ENCODE assay signal across 8 mouse cellular contexts in the genomic region with DNA sequence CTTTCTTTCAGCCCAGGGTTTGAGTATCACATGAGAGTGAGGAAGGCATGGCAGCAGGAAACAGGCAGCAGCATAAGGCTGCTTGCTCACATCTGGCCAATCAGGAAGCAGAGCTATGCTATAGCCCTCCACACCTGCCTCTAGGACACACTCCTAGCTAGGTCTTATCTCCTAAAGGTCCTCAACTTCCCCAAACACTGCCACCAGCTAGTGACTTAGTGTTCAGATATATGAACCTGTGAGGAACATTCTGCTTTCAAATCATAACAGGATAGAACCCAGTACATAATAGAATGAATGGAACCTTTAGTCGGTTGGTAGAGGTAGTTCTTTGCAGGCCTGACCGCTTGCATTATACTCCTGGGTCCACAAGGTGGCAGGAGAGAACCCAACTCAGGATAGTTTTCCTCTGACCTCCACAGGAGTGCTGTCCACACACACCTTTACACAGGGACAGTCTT. TPM values are rescaled to one million over a fixed set of nuclear protein-coding genes. Genes with fewer than 3 reads are reported as not detected.
DNase-seq lines count a peak whose midpoint lies in the region; ATAC-seq and TF ChIP-seq lines count a peak whose summit lies in the region.

No protein-coding gene starts in this region.

- H3K4me1 ChIP-seq in limb, embryonic 11.5 days (ENCODE audit: control insufficient read depth, insufficient read depth, low read length): no peaks in the 10 kb centered on the region
- H3K4me1 ChIP-seq in midbrain, postnatal 0 days (ENCODE audit: insufficient read depth, low read length): no peaks in the 10 kb centered on the region
- peaks cover 5% of the 10 kb centered on the region; the same call in 1 of the 2 replicates for H3K4me1 ChIP-seq in thymus, adult 2 months (replicated peaks; ENCODE audit: control insufficient read depth, insufficient read depth, low read length)

- no peak overlapping the region for H3K4me2 ChIP-seq in limb, embryonic 11.5 days (ENCODE audit: low read depth, severe bottlenecking)
- no peak overlapping the region for H3K4me2 ChIP-seq in midbrain, postnatal 0 days (ENCODE audit: low read depth, low read length, poor library complexity, severe bottlenecking)

- DNase-seq in A20 (ENCODE audit: low read depth, low spot score) (peak; percentile 77), MN1 (ENCODE audit: low spot score) (peak; percentile 82)
- DNase-seq in cerebellum, adult 9-11 months: peak; percentile 70
- DNase-seq in gastrocnemius, postnatal 25 days: peak; percentile 25
- DNase-seq in kidney, adult 18-20 months: peak; percentile 65
- DNase-seq in limb, embryonic 11.5 days (ENCODE audit: low spot score): peak; percentile 54
- DNase-seq in midbrain, postnatal 0 days (ENCODE audit: low spot score): peak; percentile 57
- DNase-seq in thymus, adult 2 months: peak; percentile 75

- peak; percentile 81 for TF ChIP-seq CTCF in midbrain, postnatal 0 days (IDR thresholded peaks at IDR 0.05)
- TF ChIP-seq CTCF in thymus, adult 2 months (IDR thresholded peaks at IDR 0.05; ENCODE audit: borderline replicate concordance, control insufficient read depth, extremely low read depth, insufficient read depth, low read length, poor library complexity): no peak

- no peak overlapping the region for H3K4me3 ChIP-seq in limb, embryonic 11.5 days (ENCODE audit: low read depth, low read length)
- H3K4me3 ChIP-seq in midbrain, postnatal 0 days (ENCODE audit: low read depth, low read length): no peak overlapping the region
- H3K4me3 ChIP-seq in thymus, adult 2 months (ENCODE audit: control insufficient read depth, insufficient read depth, low read length): no peak overlapping the region

- no peak overlapping the region for H3K9ac ChIP-seq in limb, embryonic 11.5 days (ENCODE audit: low read length)
- no peak overlapping the region for H3K9ac ChIP-seq in midbrain, postnatal 0 days (replicated peaks; ENCODE audit: low read length, poor library complexity, severe bottlenecking)

- H3K36me3 ChIP-seq in limb, embryonic 11.5 days (ENCODE audit: control insufficient read depth, insufficient read depth, low read length): no peaks in the 10 kb centered on the region
- H3K36me3 ChIP-seq in midbrain, postnatal 0 days (ENCODE audit: insufficient read depth, low read length): no peaks in the 10 kb centered on the region
- H3K36me3 ChIP-seq in thymus, adult 2 months (ENCODE audit: control insufficient read depth, insufficient read depth, low read length): no peaks in the 10 kb centered on the region

- no peak for TF ChIP-seq POLR2A in thymus, adult 2 months (IDR thresholded peaks at IDR 0.05; ENCODE audit: control insufficient read depth, extremely low read depth, insufficient read depth, low read length, poor library complexity)

- H3K9me3 ChIP-seq in limb, embryonic 11.5 days (ENCODE audit: control insufficient read depth, low read length): no peaks in the 10 kb centered on the region
- H3K9me3 ChIP-seq in midbrain, postnatal 0 days (ENCODE audit: low read length): no peaks in the 10 kb centered on the region

- no peaks in the 10 kb centered on the region for H3K27me3 ChIP-seq in limb, embryonic 11.5 days (ENCODE audit: control insufficient read depth, insufficient read depth, low read length)
- H3K27me3 ChIP-seq in midbrain, postnatal 0 days (ENCODE audit: insufficient read depth, low read length): no peaks in the 10 kb centered on the region
- H3K27me3 ChIP-seq in thymus, adult 2 months (ENCODE audit: control insufficient read depth, insufficient read depth, low read length): no peaks in the 10 kb centered on the region

- H3K27ac ChIP-seq in limb, embryonic 11.5 days (replicated peaks; ENCODE audit: low read depth, low read length): no peak overlapping the region
- H3K27ac ChIP-seq in midbrain, postnatal 0 days (ENCODE audit: low read depth, low read length): no peak overlapping the region
- H3K27ac ChIP-seq in thymus, adult 2 months (ENCODE audit: control insufficient read depth, insufficient read depth, low read length): no peak overlapping the region

- WGBS in limb, embryonic 11.5 days: 10% methylated on average over 2 of the region's 2 CpGs
- WGBS in midbrain, postnatal 0 days: 8% methylated on average over 2 of the region's 2 CpGs
- 5% methylated on average over 2 of the region's 2 CpGs for WGBS in thymus, adult 2 months

- no peak for ATAC-seq in limb, embryonic 11.5 days (ENCODE audit: insufficient number of reproducible peaks, low FRiP score, low TSS enrichment, low read depth)
- ATAC-seq in midbrain, postnatal 0 days (ENCODE audit: low FRiP score): 0 out of 2 replicates have a peak, but pooled peaks have one; percentile 51

RNA-seq across cellular contexts. Expression of a gene that starts 5.4 kb away (rescaled TPM):
- total RNA-seq in gastrocnemius, postnatal 25 days (2021): 10 to 100 TPM; 27.4 to 28.3 TPM
- 49.1 and 55.6 TPM in 2 replicates for polyA plus RNA-seq in limb, embryonic 11.5 days (2014; fragmentation: Nextera tagmentation; extraction: Ambion mirVana)
- 31.2 and 36.6 TPM in 2 replicates for total RNA-seq in midbrain, postnatal 0 days (2014; rRNA removed)
- 19.1 and 20.5 TPM in 2 replicates for polyA plus RNA-seq in midbrain, postnatal 0 days (2015; fragmentation: Nextera tagmentation; extraction: Ambion mirVana)
- polyA plus RNA-seq in thymus, adult 2 months (2012; rRNA removed): 54.9 and 80.5 TPM in 2 replicates

Comparison
In these comparisons a context has a peak if more than half of its experiments do, and no peak if none do; other contexts are left out.
1. DNase-seq: peak in every context shown above with its lines; median percentile 82 in MN1; 77 in A20; 75 in thymus, adult 2 months; 70 in cerebellum, adult 9-11 months; 65 in kidney, adult 18-20 months; 57 in midbrain, postnatal 0 days; 54 in limb, embryonic 11.5 days; 25 in gastrocnemius, postnatal 25 days.